Mouse (Mus musculus): Measurements from ENCODE around the gene Gm12185. TPM values are rescaled to one million over a fixed set of nuclear protein-coding genes. Genes with fewer than 3 reads are reported as not detected.
"Not testable (repeated sequence)": the region's sequence is repeated elsewhere in the genome, so short reads cannot be mapped to it uniquely, and the experiment has no call there.

Gm12185 gene
- total and polyA plus RNA-seq, 2 experiments from 2014 or later: not detected

DNA sequence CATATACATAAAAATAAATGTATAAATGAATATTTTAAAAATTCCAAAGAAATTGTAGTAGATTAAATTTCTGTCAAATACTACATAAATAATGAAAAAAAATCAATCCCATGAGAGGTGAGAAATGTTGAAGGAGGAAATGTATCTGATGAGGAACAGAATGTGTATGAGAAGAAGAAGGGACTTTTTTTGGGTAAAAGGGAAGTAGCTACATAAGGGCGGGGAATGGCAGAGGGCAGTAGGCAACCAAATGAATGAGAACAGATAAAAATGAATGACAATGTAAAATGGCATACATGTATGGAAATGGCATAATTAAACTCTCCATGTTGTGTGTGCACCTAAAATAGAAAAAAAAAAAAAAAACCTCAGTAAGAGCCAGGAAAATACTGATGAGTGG lies 78.4 kb downstream of the Gm12185 start:
- Histone ChIP-seq H3K4me2 (ENCODE audit: low read depth, low read length) (no peak overlapping the region), H3K36me3 (replicated peaks; ENCODE audit: control insufficient read depth, insufficient read depth, low read length) (no peaks in the 10 kb centered on the region), H3K4me3 (ENCODE audit: low read depth, low read length) (no peak overlapping the region), H3K4me1 (ENCODE audit: control insufficient read depth, insufficient read depth) (no peaks in the 10 kb centered on the region), H3K27me3 (ENCODE audit: control insufficient read depth, insufficient read depth, low read length) (no peaks in the 10 kb centered on the region), H3K9ac (replicated peaks; ENCODE audit: low read depth, low read length) (no peak overlapping the region), H3K9me3 (replicated peaks; ENCODE audit: control insufficient read depth, low read length) (no peaks in the 10 kb centered on the region), H3K27ac (ENCODE audit: low read depth) (no peak overlapping the region)
- no peak for DNase-seq (ENCODE audit: low spot score)
- WGBS: 87% methylated on average over 1 of the region's 1 CpGs
- TF ChIP-seq CTCF (IDR thresholded peaks at IDR 0.05; ENCODE audit: low read depth): no peak
- no peak for TF ChIP-seq EP300 (IDR thresholded peaks at IDR 0.05; ENCODE audit: low read depth)
- ATAC-seq (ENCODE audit: insufficient read depth, low read depth): no peak

GRCm38 (mm10) chr11:48908459-48908858 lies 83.6 kb downstream of the Gm12185 start:
- TF ChIP-seq CTCF (IDR thresholded peaks at IDR 0.05; ENCODE audit: low read depth): no peak
- TF ChIP-seq EP300 (IDR thresholded peaks at IDR 0.05; ENCODE audit: low read depth): no peak
- Histone ChIP-seq H3K27ac (ENCODE audit: low read depth) (no peak overlapping the region), H3K4me3 (ENCODE audit: low read depth, low read length) (no peak overlapping the region), H3K4me2 (ENCODE audit: low read depth, low read length) (no peak overlapping the region), H3K4me1 (ENCODE audit: control insufficient read depth, insufficient read depth) (no peaks in the 10 kb centered on the region), H3K36me3 (replicated peaks; ENCODE audit: control insufficient read depth, insufficient read depth, low read length) (no peaks in the 10 kb centered on the region), H3K27me3 (ENCODE audit: control insufficient read depth, insufficient read depth, low read length) (no peaks in the 10 kb centered on the region), H3K9ac (replicated peaks; ENCODE audit: low read depth, low read length) (no peak overlapping the region), H3K9me3 (replicated peaks; ENCODE audit: control insufficient read depth, low read length) (no peaks in the 10 kb centered on the region)
- WGBS: 49% methylated on average over 1 of the region's 1 CpGs
- no peak for ATAC-seq (ENCODE audit: insufficient read depth, low read depth)
- DNase-seq (ENCODE audit: low spot score): no peak

DNA sequence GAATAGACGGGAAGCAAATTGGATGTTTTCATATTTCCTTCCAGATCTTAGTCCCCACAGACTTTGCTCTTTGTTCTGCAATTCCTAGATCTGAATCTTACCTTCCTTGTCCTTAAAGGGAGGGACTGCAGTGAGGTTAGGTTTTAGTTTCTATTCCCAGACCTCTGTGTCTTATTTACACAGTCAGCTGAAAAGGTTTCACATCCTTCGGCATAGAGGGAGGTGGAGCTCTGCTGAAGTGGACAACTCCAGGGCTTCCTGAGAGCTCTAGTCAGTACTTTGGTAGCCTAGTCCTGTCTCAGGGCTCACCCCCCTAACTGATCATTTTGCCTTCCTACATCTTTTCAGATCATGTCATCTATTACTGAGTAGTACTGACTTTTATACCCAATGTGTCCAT lies 90.0 kb downstream of the Gm12185 start, which contains the start of gene Gm5431:
Gene Gm5431 (minus strand): TSS at position 194 of the 400 bp plus-strand sequence.
- Histone ChIP-seq H3K27me3 (ENCODE audit: control insufficient read depth, insufficient read depth, low read length) (no peaks in the 10 kb centered on the region), H3K9ac (replicated peaks; ENCODE audit: low read depth, low read length) (no peak within 1 kb of the TSS), H3K4me1 (ENCODE audit: control insufficient read depth, insufficient read depth) (no peaks in the 10 kb centered on the region), H3K27ac (ENCODE audit: low read depth) (no peak within 1 kb of the TSS), H3K36me3 (replicated peaks; ENCODE audit: control insufficient read depth, insufficient read depth, low read length) (no peaks in the 10 kb centered on the region), H3K9me3 (replicated peaks; ENCODE audit: control insufficient read depth, low read length) (no peaks in the 10 kb centered on the region), H3K4me2 (ENCODE audit: low read depth, low read length) (no peak within 1 kb of the TSS), H3K4me3 (ENCODE audit: low read depth, low read length) (no peak within 1 kb of the TSS)
- DNase-seq (ENCODE audit: low spot score) (no peak), ATAC-seq (ENCODE audit: insufficient read depth, low read depth) (no peak)
- WGBS: 38% methylated on average over 2 of the region's 2 CpGs
- TF ChIP-seq EP300 (IDR thresholded peaks at IDR 0.05; ENCODE audit: low read depth) (no peak), CTCF (IDR thresholded peaks at IDR 0.05; ENCODE audit: low read depth) (no peak)

GRCm38 (mm10) chr11:48901567-48901930 lies 90.5 kb downstream of the Gm12185 start:
- not testable (repeated sequence) for H3K9ac ChIP-seq (replicated peaks; ENCODE audit: low read depth, low read length); H3K36me3 ChIP-seq (replicated peaks; ENCODE audit: control insufficient read depth, insufficient read depth, low read length); H3K4me1 ChIP-seq (ENCODE audit: control insufficient read depth, insufficient read depth); H3K4me3 ChIP-seq (ENCODE audit: low read depth, low read length); H3K4me2 ChIP-seq (ENCODE audit: low read depth, low read length); H3K27me3 ChIP-seq (ENCODE audit: control insufficient read depth, insufficient read depth, low read length); ATAC-seq (ENCODE audit: insufficient read depth, low read depth); H3K27ac ChIP-seq (ENCODE audit: low read depth); DNase-seq (ENCODE audit: low spot score); H3K9me3 ChIP-seq (replicated peaks; ENCODE audit: control insufficient read depth, low read length)
- 93% methylated on average over 1 of the region's 1 CpGs for WGBS

DNA sequence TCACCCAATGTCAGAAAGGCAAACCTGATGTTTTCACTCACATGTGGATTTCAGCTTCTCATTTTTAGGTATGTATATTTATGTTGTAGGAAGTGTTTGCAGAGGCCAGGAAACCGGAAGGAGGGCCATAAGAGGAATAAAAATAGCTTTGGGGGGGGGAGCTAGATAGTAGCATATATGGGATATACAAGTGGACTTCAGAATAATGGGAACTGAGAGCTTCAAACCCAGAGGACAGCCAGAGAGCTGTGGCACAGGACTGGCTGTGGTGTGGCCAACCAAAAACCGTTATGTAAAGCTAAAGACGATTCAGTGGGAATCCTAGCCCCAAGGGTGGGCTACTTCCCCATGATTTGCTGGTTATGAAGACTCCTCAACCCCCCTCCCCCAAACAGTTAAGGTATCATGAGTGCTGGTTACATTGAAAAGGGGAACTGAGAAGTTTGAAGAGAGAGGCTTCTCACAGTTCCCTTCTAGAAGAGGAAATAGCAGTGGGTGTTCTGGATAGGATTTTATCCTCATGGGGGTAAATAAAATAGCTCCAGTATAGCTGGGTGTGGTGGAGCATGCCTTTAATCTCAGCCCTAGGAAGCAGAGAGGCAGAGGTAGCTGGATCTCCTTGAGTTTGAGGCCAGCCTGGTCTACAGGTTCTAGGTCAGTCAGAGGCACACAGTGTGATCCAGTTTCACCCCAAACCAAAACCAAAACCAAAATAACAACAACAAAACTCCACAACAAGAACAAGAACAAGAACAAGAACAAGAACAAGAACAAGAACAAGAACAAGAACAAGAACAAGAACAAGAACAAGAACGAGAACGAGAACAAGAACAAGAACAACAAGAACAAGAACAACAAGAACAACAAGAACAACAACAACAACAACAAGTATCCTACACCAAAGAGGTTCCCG lies 91.1 kb downstream of the Gm12185 start:
- H3K36me3 ChIP-seq (replicated peaks; ENCODE audit: control insufficient read depth, insufficient read depth, low read length); H3K4me3 ChIP-seq (ENCODE audit: low read depth, low read length): not testable (repeated sequence)
- WGBS: 53% methylated on average over 6 of the region's 6 CpGs

More for the DNA sequence above, 91.1 kb downstream of the Gm12185 start:
- H3K9ac ChIP-seq (replicated peaks; ENCODE audit: low read depth, low read length); H3K27me3 ChIP-seq (ENCODE audit: control insufficient read depth, insufficient read depth, low read length); H3K4me1 ChIP-seq (ENCODE audit: control insufficient read depth, insufficient read depth); ATAC-seq (ENCODE audit: insufficient read depth, low read depth); H3K4me2 ChIP-seq (ENCODE audit: low read depth, low read length); H3K9me3 ChIP-seq (replicated peaks; ENCODE audit: control insufficient read depth, low read length); DNase-seq (ENCODE audit: low spot score); H3K27ac ChIP-seq (ENCODE audit: low read depth): not testable (repeated sequence)
